Mouse (Mus musculus): ENCODE measurements at regions not wholly inside any gene's neighbourhood (a gene's known extent, or its start where the extent isn't known, plus 50 kb on each side); places are given as distances from the start of the nearest gene placed in this dataset.

DNA sequence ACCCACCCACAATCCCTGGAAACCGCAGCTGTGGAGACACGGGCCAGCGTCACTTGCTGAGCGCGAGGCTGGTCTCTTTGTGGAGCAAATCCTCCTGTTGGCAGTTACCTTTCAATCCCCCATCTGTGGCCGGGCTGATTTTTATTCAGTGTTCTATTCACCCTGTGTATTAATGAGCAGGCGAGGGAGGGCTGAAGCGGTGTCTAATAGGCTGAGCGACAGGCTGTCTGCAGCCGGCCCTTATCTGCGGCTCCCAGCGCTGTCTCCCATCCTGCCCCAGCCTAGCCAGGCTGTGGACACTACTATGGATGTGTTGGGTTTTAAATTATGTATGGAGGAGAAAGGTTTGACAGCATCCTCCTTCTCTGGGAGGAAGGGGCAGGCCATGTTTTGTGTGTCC is 138.3 kb upstream of the Gm26897 start:
- no peak for DNase-seq (ENCODE audit: low spot score)

DNA sequence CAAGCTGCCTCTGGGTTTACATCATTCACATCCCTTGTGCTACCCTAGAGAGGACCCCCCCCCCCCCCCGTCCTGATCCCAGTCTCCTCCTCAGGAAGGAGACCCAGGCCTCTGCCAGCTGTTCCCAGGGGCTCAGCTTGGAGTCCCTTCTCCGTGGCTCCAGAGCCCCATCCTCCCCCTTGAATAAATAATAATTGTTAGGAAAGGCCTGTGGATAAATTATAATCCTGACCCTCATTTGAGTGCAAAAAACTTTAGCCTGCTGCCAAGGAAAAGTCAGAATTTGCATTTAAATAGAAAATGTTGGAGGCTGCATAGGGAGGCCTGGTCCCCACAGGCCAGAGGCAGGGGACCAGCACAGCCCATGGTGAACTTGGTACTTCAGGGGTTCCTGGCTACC is 136.0 kb upstream of the Gm26897 start:
- DNase-seq (ENCODE audit: low spot score) = no peak

DNA sequence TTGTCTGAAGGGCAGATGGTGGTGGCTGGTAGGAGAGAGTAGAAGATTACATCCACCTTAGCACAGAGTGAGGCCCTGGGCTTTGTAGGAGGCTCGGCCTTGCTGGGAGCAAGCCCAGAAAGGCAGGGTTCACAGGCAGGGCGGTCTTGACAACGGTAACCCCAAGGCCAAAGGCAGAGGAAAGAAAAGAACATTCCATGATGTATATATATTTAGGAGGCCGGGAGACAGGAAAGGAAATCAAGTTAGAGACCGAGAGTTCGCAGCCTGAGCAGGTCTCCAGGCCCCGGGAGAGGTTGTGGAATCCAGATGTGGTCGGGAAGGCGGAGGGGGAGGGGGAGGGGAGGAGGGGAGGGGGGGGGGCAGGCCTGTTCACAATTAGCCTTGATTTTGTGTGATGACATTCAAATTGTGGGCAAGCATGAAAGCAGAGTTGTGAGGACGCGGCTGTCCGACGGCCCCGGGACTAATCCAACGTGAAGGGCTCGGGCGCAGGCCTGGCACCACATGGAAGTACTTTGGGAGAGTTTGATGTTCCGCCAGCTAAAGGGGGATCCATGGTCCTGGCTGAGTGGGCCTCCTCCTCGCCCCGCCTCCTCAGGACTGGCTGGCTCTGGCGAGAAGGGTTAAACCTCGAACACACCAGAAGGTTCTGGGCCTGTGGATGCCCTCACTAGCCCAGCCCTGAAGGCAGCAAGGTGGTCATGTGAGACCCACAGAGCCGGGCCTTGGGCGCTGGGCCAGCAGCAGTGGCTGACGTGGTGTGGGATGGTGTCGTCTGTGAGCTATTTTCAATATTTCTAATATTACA is 131.8 kb upstream of the Gm26897 start:
- no peak for DNase-seq (ENCODE audit: low spot score)

DNA sequence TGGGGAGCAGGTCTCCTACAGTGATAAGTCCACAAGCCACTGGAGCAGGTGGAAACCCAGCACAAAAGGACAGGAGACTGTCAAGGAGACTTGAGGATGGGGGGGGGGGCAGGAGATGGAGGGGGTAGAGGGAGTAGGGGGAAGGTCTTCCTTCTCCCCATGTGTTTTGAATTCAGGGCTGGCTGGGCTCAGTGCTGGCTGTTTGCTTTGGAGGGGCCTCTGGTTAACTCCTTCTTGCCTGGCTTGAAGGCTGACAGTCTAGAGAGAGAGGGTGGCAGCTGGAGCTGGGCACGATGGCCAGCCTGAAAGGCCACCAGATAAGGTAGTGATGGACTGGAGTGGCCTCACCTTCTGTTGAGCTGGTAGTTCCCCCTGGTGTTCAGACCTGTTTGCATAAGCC is 120.0 kb upstream of the Gm26897 start:
- no peak for DNase-seq (ENCODE audit: low spot score)

DNA sequence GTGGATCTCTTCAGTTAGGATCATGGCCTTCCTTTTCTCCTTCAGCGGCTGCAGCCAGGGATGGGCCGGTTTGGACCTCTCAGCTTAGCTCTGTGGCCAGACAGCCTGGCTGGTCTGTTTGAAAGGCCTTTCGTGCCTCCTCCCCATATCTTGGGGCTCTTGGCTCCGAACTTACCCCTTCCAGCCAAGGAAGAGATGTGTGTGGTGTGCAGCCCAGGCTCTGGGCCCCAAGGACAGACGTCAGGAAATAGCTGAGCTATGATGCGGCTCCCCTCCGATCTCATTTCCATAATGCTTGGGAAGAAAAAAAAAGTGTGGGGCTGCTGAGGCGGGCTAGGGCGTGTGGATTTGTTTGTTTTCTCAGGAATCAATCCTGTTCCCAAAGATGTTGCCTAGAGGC is 113.8 kb upstream of the Gm26897 start:
- no peak for DNase-seq (ENCODE audit: low spot score)

DNA sequence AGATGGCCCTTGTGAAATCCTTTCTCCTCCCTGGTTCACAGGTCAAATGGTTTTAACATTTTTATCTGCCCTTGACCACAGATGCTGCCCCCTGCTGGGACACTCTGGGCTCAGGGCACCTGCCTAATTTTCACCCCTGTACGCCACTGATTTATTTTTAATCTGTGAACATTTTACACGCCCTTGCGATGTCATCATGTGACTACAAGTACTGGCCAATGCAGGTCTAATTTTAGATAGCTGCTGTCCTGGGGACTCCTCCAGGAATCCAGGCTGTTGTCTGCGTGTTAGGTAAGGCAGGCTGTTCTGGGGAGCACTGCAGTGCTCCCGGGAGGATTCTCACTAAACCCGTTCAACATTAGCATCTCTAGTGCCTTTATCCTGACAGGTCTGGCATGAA is 113.1 kb upstream of the Gm26897 start:
- DNase-seq (ENCODE audit: low spot score) = no peak

DNA sequence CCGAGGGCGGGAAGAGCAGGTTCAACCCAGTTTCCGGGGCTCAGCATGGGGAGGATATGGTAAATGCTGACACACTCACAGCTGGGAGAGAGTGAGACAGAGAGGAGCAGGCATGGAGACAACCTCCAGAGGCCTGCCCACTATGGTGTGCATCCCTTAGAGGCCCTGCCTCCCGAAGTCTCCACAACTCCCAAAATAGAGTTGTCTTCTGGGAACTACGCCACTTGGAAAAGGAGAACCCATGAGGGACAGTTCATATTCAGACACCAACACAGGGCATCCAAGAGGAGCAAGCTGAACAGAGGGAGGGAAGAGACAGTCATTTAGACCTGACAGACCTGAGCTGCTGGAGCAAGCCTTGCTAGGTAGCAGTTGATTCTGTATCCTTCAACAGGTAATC is 111.2 kb upstream of the Gm26897 start:
- DNase-seq (ENCODE audit: low spot score) = no peak

DNA sequence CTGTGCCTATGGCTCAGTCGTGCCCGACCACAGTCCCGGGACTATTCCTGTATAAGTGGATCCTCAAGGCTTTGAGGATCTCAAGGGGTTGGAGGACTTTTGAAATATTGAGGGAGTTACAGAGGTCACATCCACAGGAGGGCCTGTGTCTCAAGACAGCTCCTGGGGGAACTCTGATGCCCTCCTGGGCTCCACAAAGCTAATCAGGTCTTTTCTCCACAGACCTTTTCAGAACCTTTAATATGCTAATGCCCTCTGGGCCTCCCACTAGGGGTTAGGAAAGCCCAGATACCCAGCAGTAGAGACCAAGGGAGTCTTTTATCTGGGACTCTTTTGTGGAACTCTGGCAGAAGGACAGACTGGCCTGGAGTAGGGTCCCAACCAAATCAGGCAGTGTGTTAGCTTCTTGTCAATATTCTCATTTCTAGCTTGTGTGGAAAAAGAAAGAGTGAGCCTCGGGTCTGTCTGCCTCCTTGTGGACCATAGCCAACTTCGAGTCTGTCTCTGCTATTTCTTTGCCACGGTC is 107.4 kb upstream of the Gm26897 start:
- DNase-seq (ENCODE audit: low spot score) = no peak

DNA sequence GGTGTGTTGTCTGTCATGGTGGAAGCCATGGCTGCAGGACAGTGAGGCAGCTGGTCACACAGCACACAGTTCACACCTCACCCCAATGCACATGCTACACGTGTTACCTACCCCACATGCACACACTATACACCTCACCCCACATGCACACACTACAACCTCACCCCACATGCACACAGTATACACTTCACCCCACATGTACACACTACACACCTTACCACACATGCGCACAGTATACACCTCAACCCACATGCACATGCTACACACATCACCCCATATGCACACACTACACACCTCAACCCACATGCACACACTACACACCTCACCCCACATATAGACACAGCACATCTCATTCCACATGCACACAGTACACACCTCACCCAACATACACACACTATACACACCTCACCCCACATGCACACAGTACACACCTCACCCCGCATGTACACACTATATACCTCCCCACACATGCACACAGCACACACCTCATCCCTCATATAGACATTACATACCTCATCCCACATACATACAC is 103.3 kb upstream of the Gm26897 start:
- no peak for DNase-seq (ENCODE audit: low spot score)

DNA sequence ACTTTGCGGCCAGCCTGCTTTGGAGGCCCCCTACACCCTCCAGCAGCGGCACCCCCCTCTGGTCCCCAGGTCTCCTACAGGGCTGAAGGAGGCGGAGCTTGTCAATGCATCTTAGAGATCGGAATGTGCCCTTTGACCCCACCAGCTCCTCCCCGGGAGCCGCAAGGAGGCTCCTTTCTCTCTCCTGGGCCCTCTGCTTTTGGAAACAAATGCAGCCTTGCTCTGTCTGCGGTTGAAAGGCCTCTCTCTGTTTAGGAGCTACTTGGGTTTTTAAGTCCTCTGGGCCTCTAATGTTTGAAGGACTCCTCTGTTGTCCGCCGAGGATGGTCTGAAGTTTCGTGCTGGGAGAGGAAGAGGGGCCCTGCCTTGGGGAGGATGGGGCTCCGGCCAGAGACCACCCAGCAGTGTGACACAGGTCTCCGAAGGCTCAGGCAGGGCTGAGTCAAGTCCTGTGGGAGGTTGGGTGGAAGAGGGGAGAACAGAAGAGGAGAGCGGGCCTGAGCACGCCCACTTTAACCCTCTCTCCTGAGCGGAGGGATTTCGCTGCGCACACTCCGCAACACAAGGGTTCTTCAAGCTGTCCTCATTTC is 102.1 kb upstream of the Gm26897 start:
- no peak for DNase-seq (ENCODE audit: low spot score)

DNA sequence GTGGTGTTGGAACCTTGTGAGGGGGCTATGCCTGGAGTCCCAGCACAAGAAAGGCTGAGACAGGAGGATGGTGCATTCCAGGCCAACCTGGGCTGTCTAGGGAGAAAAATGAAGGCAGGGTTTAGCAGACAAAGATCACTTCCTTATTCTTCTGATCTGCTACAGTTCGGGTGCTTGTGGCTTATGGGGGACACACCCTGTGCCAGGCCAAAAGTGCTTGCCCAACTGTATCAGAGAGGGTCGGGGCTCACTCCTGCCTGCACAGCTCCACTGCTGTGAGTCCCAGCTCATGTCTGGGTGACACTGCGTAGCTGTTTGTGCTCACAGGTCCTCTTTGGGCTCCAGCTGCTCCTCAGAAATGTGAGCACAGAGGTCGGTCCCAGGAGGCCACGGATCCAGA is 98.6 kb upstream of the Gm26897 start:
- no peak for DNase-seq (ENCODE audit: low spot score)

DNA sequence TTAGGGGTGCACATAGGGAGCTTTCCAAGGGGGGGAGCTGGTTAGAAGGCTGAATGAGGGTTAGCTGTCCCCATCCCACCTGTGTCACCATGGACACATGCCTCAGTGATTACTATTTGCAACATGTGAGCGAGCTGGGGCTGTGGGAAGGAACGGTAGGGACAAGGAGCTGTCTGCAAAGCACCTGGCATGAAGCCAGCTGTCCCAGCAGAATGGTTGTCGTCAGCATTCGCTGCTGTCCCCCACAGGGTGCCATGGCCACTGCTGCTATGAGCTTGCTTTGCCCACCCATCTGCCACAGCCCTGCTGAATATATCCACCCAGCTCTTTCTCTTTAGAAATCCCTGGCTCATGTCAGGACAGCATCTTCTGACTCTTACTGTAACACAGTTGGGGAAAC is 96.8 kb upstream of the Gm26897 start:
- DNase-seq (ENCODE audit: low spot score) = no peak

DNA sequence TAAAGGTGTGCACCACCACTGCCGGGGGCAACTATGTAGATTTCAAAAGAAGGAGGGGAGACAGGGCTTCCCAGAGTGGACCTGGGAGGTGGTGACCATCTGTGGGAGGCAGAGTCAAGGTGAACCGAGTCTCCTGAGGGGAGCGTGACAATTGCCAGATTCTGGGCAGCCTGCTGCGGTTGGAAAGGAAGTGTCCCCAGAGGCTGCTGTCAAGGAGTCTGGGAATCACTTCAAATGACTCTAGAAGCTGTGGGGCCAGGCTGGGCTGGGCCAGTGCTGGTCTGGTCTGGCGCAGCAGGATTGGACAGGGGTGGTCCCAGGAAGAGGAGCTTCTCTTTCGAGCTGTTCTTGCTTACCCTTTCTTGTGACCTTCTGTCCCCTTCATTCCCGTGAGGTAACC is 95.4 kb upstream of the Gm26897 start:
- no peak for DNase-seq (ENCODE audit: low spot score)

DNA sequence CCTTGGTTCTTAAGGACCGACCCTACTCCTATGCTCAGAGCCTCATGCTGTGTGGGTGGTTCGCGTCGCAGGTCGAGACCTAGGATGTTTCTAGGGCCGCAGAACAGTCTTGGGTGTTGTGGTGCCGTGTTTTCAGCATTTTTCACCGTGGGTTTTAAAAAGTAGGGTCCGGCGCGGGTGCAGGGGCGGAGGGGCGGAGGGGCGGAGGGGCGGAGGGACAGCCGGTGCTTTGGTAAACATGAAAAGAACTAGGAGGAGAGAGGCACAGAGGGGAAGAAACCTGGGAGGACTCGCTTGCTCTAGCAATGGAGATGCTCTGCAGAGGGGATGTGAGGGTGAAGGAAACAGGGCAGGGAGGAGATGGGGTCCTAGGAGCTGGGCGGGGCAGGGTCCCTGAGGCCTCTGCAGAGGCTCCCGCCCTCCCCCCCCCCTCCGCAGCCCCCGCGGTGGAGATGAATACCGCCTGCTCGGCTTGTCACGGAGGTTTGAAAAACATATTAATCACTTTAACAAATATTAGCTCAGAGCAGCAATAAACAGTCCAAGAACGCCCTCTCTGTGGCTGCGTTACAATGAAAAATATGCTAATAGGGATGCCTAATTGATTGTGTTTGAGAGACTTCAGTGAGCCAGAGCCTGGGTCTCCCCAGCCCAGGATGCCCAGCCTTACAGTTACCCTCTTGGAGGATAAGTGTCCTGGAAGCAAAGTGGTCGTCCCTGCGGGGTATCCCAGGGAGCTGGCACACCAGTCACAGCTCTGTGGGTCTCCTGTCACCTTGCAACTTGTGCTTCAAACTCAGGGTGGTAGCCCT is 94.0 kb upstream of the Gm26897 start:
- no peak for DNase-seq (ENCODE audit: low spot score)

DNA sequence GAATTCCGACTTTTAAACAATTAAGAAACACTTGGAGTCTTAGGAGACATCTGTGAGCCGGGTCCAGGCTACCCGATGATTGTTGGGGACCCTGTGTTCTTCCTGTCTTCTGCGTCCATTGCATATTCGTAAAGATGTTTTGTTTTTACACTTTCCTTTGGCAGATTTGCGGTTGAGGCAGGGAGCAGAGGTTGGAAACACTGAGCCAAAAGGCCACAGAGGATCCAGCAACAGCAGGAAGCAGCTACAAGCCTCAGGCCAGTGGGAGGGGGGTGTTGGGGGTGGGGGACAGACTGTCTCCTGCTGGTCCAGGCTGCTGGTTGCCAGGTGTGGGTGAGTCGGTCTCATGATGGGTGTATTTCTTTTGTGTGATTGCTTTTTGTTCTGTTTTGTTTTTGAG is 92.7 kb upstream of the Gm26897 start:
- DNase-seq (ENCODE audit: low spot score) = no peak

DNA sequence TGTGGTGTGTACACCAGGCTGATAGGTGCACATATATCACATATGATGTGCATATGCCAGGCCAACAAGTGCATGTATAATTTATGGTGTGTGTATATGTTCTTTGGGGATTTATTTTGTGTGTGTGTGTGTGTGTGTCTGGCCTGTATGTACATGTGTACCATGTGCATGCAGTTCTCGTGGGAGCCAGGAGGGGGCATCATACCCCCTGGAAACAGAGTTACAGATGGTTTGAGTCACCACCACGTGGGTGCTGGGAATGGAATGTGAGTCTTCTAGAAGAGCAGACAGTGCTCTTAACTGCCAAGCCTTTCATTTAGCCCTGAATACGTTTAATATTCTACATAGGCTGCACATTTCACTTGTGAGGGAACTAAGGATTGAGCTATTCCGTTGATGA is 92.0 kb upstream of the Gm26897 start:
- DNase-seq (ENCODE audit: low spot score) = no peak

DNA sequence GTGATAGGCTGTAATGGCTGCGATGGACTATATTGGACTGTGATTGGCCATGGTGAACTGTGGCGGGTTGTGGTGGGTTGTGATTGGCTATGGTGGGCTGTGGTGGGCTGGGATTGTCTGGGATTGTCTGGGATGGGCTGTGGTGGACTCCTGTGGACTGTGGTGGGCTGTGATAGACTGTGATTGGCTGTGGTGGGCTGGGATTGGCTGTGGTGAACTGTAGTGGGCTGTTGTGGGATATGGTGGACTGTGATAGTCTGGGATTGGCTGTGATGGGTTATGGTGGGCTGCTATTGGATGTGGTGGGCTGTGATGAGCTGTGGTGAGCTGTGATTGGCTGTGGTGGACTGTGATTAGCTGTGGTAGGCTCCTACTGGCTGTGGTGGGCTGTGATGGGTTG is 89.6 kb upstream of the Gm26897 start:
- DNase-seq (ENCODE audit: low spot score) = no peak

DNA sequence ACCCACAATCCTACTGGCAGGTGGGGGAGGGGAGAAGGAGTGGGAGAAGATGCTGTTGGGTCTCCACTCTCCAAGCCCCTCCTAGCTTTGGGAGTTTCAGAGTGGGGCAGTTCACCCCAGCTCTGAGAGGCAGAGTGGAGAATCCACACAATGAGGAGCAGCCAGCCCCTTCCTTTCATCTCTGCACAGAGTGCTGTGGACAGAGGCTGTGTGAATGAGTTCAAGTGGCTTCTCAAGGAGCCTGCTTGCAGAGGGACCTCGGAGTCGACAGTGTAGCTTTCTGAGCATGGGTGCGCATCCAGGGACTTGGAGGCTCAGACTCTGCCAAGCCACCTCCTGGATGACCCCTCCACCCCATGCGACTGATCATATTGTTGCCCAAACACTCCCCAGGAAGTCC is 88.9 kb upstream of the Gm26897 start:
- no peak for DNase-seq (ENCODE audit: low spot score)

DNA sequence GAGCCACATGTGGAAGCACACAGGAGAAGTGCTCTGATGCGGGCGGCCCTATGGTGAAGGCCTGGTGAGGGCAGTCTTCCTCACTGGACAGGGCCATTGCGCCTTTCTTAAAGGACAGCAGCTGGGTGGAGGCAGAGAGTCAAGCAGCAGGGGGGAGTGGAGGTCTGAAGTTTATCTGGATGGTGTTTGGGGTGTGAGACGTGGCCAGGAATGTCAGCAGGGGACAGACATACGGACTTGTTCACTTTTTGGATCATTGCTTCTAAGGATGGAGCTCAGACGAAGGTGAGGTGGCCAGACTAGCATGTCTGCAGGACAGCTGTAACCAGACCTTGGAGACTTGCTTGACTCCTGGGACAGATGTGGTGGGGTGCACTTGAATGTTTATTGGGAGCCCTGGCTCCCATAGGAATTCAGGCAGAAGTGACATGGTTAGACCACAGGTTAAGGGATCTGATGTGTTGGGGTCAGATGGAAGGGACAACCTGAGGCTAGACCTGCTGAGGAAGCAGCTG is 86.0 kb upstream of the Gm26897 start:
- no peak for DNase-seq (ENCODE audit: low spot score)

DNA sequence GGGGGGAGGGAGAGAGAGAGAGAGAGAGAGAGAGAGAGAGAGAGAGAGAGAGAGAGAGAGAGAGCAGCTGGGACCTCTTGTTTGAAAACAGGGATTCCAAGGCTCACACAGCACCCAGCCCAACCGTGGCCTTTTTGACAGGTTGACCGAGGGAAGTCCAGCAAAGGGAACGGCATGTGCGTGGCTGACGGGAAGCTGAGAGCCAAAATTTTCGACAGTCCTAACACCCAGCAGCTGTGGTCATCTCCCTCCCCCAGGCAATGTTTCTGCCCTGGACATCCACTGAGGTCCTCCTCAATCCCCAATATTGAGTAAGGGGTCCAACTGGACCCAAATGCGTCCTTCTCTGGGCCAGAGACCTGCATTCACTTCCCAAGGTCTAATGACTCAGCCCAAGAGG is 85.2 kb upstream of the Gm26897 start:
- DNase-seq (ENCODE audit: low spot score) = no peak

DNA sequence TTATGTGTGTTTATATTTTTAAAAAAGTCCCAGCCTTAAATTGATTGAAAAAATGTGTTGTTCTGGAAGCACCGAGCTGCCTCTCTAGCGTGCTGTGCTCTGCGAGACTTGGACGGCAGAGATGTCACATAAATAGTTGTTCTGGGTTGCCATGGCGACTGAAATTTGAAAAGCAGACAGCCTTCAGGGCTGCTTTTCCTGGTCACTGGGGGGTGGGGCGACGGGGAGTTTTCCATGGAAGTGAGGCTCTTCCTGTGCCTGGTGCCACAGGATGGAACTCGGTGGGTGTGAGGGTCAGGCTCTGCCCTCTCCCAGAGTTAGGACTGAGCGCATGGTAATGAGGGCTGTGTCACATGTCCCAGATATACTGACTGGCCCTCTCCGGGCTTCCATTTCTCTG is 84.7 kb upstream of the Gm26897 start:
- DNase-seq (ENCODE audit: low spot score) = no peak

DNA sequence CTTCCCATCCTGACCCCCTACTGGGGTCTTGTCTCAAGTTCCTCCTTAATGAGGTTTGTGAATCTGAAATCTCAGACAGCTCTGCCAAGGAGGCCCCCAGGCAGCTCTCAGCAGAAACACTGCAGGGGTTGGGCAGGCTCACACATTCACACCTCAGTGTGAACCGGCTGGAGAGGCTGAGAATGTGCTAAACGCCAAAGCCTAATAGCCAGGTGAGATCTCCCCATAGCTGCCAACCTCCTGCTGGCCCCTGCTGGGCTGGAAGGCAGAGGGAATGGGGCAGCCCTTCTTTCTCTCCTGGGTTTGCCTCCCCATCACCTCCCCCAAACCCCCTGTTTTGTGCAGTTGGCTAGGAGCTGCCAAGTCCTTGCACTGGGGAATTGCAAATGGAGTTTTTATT is 81.3 kb upstream of the Gm26897 start:
- DNase-seq (ENCODE audit: low spot score) = no peak

DNA sequence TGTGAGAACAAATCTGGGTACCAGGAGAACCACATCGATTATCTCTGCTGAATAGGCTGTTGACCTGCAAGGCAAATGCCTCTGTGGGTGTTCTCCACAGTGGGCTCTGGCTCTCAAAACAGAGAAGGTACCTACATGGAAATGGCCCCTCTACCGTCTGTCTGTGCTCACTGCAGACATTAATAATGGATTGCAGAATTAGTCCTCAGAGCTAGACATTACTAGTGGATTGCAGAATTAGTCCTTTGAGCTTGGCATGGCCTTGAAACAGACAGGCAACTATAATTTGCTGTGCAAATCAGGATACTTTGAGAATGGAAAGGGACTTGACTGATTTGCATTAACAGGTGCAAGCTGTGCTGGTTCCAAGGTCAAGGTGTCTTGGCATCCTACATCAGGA is 77.3 kb upstream of the Gm26897 start:
- no peak for DNase-seq (ENCODE audit: low spot score)
